22 mouse cellular contexts compared by ENCODE assay signal in genomic region chr8:52227506-52227905, GRCm38 (mm10).
DNase-seq lines count a peak whose midpoint lies in the region; ATAC-seq lines count a peak whose summit lies in the region.
"Had no signal": no experiment of that assay in that cellular context is flagged by ENCODE, and none has a peak within 500 bp of the region (broad histone marks: within the 10 kb centered on the region; RNA-seq: fewer than 3 reads in every experiment).

No protein-coding gene starts in this region.

- 0 out of 2 replicates have a peak, but pooled peaks cover 2% of the 10 kb centered on the region for H3K4me1 ChIP-seq in midbrain, embryonic 13.5 days (replicated peaks)
- no peaks in the 10 kb centered on the region for H3K4me1 ChIP-seq in midbrain, embryonic 16.5 days (ENCODE audit: control insufficient read depth, insufficient read depth, low read length)
- H3K4me1 ChIP-seq: embryonic facial prominence, embryonic 10.5 days; embryonic facial prominence, embryonic 13.5 days; forebrain, embryonic 12.5 days; hindbrain, embryonic 12.5 days; hindbrain, embryonic 15.5 days had no signal

- no peak overlapping the region for H3K9ac ChIP-seq in midbrain, embryonic 13.5 days (replicated peaks)
- no peak overlapping the region for H3K9ac ChIP-seq in midbrain, embryonic 16.5 days (ENCODE audit: low read depth, low read length)
- H3K9ac ChIP-seq: embryonic facial prominence, embryonic 13.5 days; forebrain, embryonic 12.5 days; hindbrain, embryonic 12.5 days; hindbrain, embryonic 15.5 days had no signal

- H3K9me3 ChIP-seq in midbrain, embryonic 13.5 days: no peaks in the 10 kb centered on the region
- H3K9me3 ChIP-seq in midbrain, embryonic 16.5 days (replicated peaks; ENCODE audit: control insufficient read depth, low read length, poor library complexity, severe bottlenecking): no peaks in the 10 kb centered on the region
- H3K9me3 ChIP-seq: embryonic facial prominence, embryonic 10.5 days; embryonic facial prominence, embryonic 13.5 days; forebrain, embryonic 12.5 days; hindbrain, embryonic 12.5 days; hindbrain, embryonic 15.5 days had no signal

- DNase-seq in embryo, embryonic 10.5 days (ENCODE audit: low spot score): peak; percentile 7
- no peak for DNase-seq in embryo, embryonic 11 days
- peak; percentile 61 for DNase-seq in retina, postnatal 1 day
- no peak for DNase-seq in lung, postnatal 25 days (ENCODE audit: low spot score)
- DNase-seq: adrenal gland, adult 8-10 months; adrenal gland, postnatal 25 days; cerebellum, adult 18-20 months; cerebellum, adult 9-10 months; cerebellum, postnatal 14 days; gastrocnemius, postnatal 14 days; heart, adult 11 months had no signal

- H3K4me2 ChIP-seq in midbrain, embryonic 13.5 days (replicated peaks): no peak overlapping the region
- no peak overlapping the region for H3K4me2 ChIP-seq in midbrain, embryonic 16.5 days (ENCODE audit: low read length)
- H3K4me2 ChIP-seq: embryonic facial prominence, embryonic 13.5 days; forebrain, embryonic 12.5 days; heart, embryonic 11.5 days; hindbrain, embryonic 12.5 days; hindbrain, embryonic 15.5 days had no signal

- peaks cover 25% of the 10 kb centered on the region for H3K27me3 ChIP-seq in midbrain, embryonic 13.5 days
- no peaks in the 10 kb centered on the region for H3K27me3 ChIP-seq in midbrain, embryonic 16.5 days (ENCODE audit: control insufficient read depth, insufficient read depth, low read depth, low read length)
- H3K27me3 ChIP-seq: embryonic facial prominence, embryonic 13.5 days; hindbrain, embryonic 12.5 days; hindbrain, embryonic 15.5 days had no signal

- H3K4me3 ChIP-seq in midbrain, embryonic 13.5 days (replicated peaks): no peak overlapping the region
- no peak overlapping the region for H3K4me3 ChIP-seq in midbrain, embryonic 16.5 days (ENCODE audit: low read depth, low read length)
- H3K4me3 ChIP-seq: embryonic facial prominence, embryonic 10.5 days; embryonic facial prominence, embryonic 13.5 days; erythroblast, embryonic 14.5 days; forebrain, embryonic 12.5 days; hindbrain, embryonic 12.5 days; hindbrain, embryonic 15.5 days had no signal

- H3K27ac ChIP-seq in midbrain, embryonic 13.5 days: no peak overlapping the region
- H3K27ac ChIP-seq in midbrain, embryonic 16.5 days (ENCODE audit: low read length): no peak overlapping the region
- H3K27ac ChIP-seq: embryonic facial prominence, embryonic 10.5 days; embryonic facial prominence, embryonic 13.5 days; forebrain, embryonic 12.5 days; hindbrain, embryonic 12.5 days; hindbrain, embryonic 15.5 days had no signal

- no peaks in the 10 kb centered on the region for H3K36me3 ChIP-seq in midbrain, embryonic 13.5 days
- no peaks in the 10 kb centered on the region for H3K36me3 ChIP-seq in midbrain, embryonic 16.5 days (ENCODE audit: control insufficient read depth, insufficient read depth, low read length)
- H3K36me3 ChIP-seq: embryonic facial prominence, embryonic 10.5 days; embryonic facial prominence, embryonic 13.5 days; forebrain, embryonic 12.5 days; hindbrain, embryonic 12.5 days; hindbrain, embryonic 15.5 days had no signal

- peak; percentile 48; the same call in 1 of the 2 replicates for ATAC-seq in midbrain, embryonic 13.5 days
- no peak for ATAC-seq in midbrain, embryonic 16.5 days
- ATAC-seq: activated CD4-positive, CD25-positive, alpha-beta regulatory T cell, adult 4 months; forebrain, embryonic 16.5 days had no signal

Comparison
In these comparisons a context has a peak if more than half of its experiments do, and no peak if none do; other contexts are left out.
1. DNase-seq: peak in embryo, embryonic 10.5 days (single experiment) and retina, postnatal 1 day (single experiment); none in embryo, embryonic 11 days (single experiment) and lung, postnatal 25 days (single experiment).